Mouse (Mus musculus): ENCODE measurements at regions not wholly inside any gene's neighbourhood (a gene's known extent, or its start where the extent isn't known, plus 50 kb on each side); places are given as distances from the start of the nearest gene placed in this dataset.

DNA sequence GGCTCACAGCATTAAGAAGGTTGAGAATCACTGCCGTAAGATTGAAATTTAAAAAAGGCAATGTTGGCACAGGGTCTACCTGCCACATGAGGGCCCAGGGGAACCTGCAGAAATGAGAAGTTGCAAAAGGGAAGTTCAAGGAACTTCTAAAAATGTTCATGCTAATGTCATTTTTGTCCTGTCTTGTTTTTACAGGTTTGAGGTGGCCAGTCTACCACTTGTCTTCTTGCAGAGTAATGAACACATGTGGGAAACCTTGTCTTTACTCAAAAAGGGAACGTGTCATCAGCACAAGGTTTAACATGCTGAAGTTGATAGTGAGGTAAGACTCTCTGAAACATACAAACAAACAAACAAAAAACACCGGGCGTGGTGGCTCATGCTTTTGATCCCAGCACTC, 71.4 kb upstream of the Nanos1 start:
- Histone ChIP-seq H3K9ac (ENCODE audit: low read length) (no peak overlapping the region), H3K9me3 (replicated peaks; ENCODE audit: control insufficient read depth, low read length) (no peaks in the 10 kb centered on the region), H3K4me2 (ENCODE audit: low read length) (no peak overlapping the region), H3K36me3 (ENCODE audit: control insufficient read depth, insufficient read depth, low read length) (no peaks in the 10 kb centered on the region), H3K4me3 (ENCODE audit: low read depth, low read length) (no peak overlapping the region), H3K27ac (ENCODE audit: low read depth, low read length) (no peak overlapping the region), H3K27me3 (replicated peaks; ENCODE audit: control insufficient read depth, insufficient read depth, low read length) (no peaks in the 10 kb centered on the region), H3K4me1 (ENCODE audit: control insufficient read depth, insufficient read depth, low read length) (no peaks in the 10 kb centered on the region)
- DNase-seq (ENCODE audit: low spot score), result no peak
- 92% methylated on average over 4 of the region's 4 CpGs for WGBS
- no peak for ATAC-seq

DNA sequence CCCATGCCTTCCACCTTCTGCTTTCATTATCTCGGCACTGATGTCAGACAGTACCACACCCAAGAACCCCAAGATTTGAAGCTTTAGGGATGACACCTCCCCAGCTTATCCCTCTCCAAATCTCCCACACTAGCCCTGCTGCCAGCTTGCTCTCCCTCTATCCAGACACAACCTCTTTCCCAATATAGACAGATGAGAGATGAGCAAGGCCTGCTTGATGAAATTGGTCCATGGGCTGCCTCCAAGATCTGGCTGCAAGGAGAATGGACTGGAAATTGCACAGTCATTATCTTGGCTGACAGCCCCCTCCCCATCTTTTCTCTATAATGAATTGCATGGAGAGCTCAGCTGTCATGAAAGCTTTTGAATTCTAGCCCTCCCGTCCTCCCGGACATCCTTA, 73.5 kb upstream of the Nanos1 start:
- H3K36me3 ChIP-seq (ENCODE audit: control insufficient read depth, insufficient read depth, low read length), result no peaks in the 10 kb centered on the region
- H3K27me3 ChIP-seq (replicated peaks; ENCODE audit: control insufficient read depth, insufficient read depth, low read length), result no peaks in the 10 kb centered on the region
- H3K4me3 ChIP-seq (ENCODE audit: low read depth, low read length), result no peak overlapping the region
- no peak overlapping the region for H3K27ac ChIP-seq (ENCODE audit: low read depth, low read length)
- no peaks in the 10 kb centered on the region for H3K4me1 ChIP-seq (ENCODE audit: control insufficient read depth, insufficient read depth, low read length)
- no peaks in the 10 kb centered on the region for H3K9me3 ChIP-seq (replicated peaks; ENCODE audit: control insufficient read depth, low read length)
- peak; percentile 40 for DNase-seq (ENCODE audit: low spot score)
- ATAC-seq, result no peak
- 48% methylated on average over 3 of the region's 3 CpGs for WGBS
- no peak overlapping the region for H3K9ac ChIP-seq (ENCODE audit: low read length)
- no peak overlapping the region for H3K4me2 ChIP-seq (ENCODE audit: low read length)

- H3K27ac ChIP-seq (ENCODE audit: low read depth, low read length), result no peak overlapping the region
- H3K9me3 ChIP-seq (replicated peaks; ENCODE audit: control insufficient read depth, low read length), result no peaks in the 10 kb centered on the region
- H3K36me3 ChIP-seq (ENCODE audit: control insufficient read depth, insufficient read depth, low read length), result no peaks in the 10 kb centered on the region
- ATAC-seq (no peak), DNase-seq (ENCODE audit: low spot score) (no peak)
- no peak overlapping the region for H3K4me2 ChIP-seq (ENCODE audit: low read length)
- no peaks in the 10 kb centered on the region for H3K4me1 ChIP-seq (ENCODE audit: control insufficient read depth, insufficient read depth, low read length)
- WGBS, result 59% methylated on average over 1 of the region's 1 CpGs
- no peak overlapping the region for H3K4me3 ChIP-seq (ENCODE audit: low read depth, low read length)
- no peaks in the 10 kb centered on the region for H3K27me3 ChIP-seq (replicated peaks; ENCODE audit: control insufficient read depth, insufficient read depth, low read length)
- no peak overlapping the region for H3K9ac ChIP-seq (ENCODE audit: low read length)
These were observed 74.3 kb upstream of the Nanos1 start for GRCm38 (mm10) chr19:60681481-60681880.

- 96% methylated on average over 2 of the region's 2 CpGs for WGBS
- H3K4me3 ChIP-seq (ENCODE audit: low read depth, low read length), result no peak overlapping the region
- DNase-seq (ENCODE audit: low spot score), result no peak
- no peaks in the 10 kb centered on the region for H3K36me3 ChIP-seq (ENCODE audit: control insufficient read depth, insufficient read depth, low read length)
- H3K9me3 ChIP-seq (replicated peaks; ENCODE audit: control insufficient read depth, low read length), result no peaks in the 10 kb centered on the region
- no peak overlapping the region for H3K9ac ChIP-seq (ENCODE audit: low read length)
- H3K4me1 ChIP-seq (ENCODE audit: control insufficient read depth, insufficient read depth, low read length), result no peaks in the 10 kb centered on the region
- ATAC-seq, result no peak
- no peak overlapping the region for H3K27ac ChIP-seq (ENCODE audit: low read depth, low read length)
- H3K27me3 ChIP-seq (replicated peaks; ENCODE audit: control insufficient read depth, insufficient read depth, low read length), result no peaks in the 10 kb centered on the region
- no peak overlapping the region for H3K4me2 ChIP-seq (ENCODE audit: low read length)
These were observed 77.6 kb upstream of the Nanos1 start for GRCm38 (mm10) chr19:60678236-60678635.

DNA sequence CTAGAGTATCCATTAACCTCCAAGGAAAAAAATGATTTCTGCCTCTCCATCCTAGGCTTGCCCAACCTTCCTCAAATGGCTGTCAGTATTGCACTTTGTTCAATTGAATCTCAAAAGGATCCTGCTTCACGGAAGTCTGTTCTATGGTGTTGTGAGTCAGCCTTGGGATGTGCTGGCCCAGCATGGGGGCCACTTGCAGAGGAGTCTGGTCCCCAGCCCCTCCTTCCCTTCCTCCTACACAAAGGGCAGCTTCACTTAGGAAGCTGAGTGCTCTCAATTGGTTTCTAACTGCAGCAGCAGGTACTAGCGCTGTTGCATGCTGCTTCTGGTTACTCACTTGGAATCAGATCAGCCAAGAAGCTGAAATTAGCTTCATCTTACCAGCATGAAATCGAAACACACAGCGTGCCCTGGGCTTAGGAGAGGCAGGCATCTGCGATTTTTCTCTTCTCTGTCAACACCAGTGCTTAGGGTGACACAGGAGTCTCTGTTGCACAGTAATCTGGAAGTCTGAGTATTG, 80.8 kb upstream of the Nanos1 start:
- no peaks in the 10 kb centered on the region for H3K4me1 ChIP-seq (ENCODE audit: control insufficient read depth, insufficient read depth, low read length)
- H3K36me3 ChIP-seq (ENCODE audit: control insufficient read depth, insufficient read depth, low read length), result no peaks in the 10 kb centered on the region
- no peak overlapping the region for H3K4me3 ChIP-seq (ENCODE audit: low read depth, low read length)
- H3K27ac ChIP-seq (ENCODE audit: low read depth, low read length), result no peak overlapping the region
- H3K9me3 ChIP-seq (replicated peaks; ENCODE audit: control insufficient read depth, low read length), result no peaks in the 10 kb centered on the region
- no peak for ATAC-seq
- no peak for DNase-seq (ENCODE audit: low spot score)
- no peak overlapping the region for H3K4me2 ChIP-seq (ENCODE audit: low read length)
- H3K27me3 ChIP-seq (replicated peaks; ENCODE audit: control insufficient read depth, insufficient read depth, low read length), result no peaks in the 10 kb centered on the region
- 30% methylated on average over 5 of the region's 5 CpGs for WGBS
- H3K9ac ChIP-seq (ENCODE audit: low read length), result no peak overlapping the region

DNA sequence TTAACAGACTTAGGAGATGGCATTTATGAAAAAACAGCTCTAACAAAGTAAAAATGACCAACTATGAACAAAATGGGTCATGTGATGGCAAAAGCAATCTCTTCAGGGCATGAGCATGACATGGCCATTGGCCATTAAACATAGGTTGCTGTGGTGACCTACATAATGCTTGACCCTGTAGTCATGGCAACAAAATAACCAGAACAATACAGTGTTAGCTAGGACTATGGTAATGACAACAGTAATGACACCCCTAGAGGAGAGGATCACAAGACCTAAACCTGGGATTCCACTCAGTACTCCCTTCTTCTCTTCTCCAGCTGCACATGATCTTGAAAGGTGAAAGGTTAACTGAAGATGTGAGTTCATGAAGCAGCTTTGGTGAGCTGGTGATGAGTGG, 85.0 kb upstream of the Nanos1 start:
- H3K36me3 ChIP-seq (ENCODE audit: control insufficient read depth, insufficient read depth, low read length), result no peaks in the 10 kb centered on the region
- no peaks in the 10 kb centered on the region for H3K4me1 ChIP-seq (ENCODE audit: control insufficient read depth, insufficient read depth, low read length)
- H3K27ac ChIP-seq (ENCODE audit: low read depth, low read length), result no peak overlapping the region
- no peaks in the 10 kb centered on the region for H3K9me3 ChIP-seq (replicated peaks; ENCODE audit: control insufficient read depth, low read length)
- H3K4me3 ChIP-seq (ENCODE audit: low read depth, low read length), result no peak overlapping the region
- H3K4me2 ChIP-seq (ENCODE audit: low read length), result no peak overlapping the region
- H3K27me3 ChIP-seq (replicated peaks; ENCODE audit: control insufficient read depth, insufficient read depth, low read length), result no peaks in the 10 kb centered on the region
- DNase-seq (ENCODE audit: low spot score) (no peak), ATAC-seq (no peak)
- H3K9ac ChIP-seq (ENCODE audit: low read length), result no peak overlapping the region

- Histone ChIP-seq H3K4me2 (ENCODE audit: low read length) (no peak overlapping the region), H3K27me3 (replicated peaks; ENCODE audit: control insufficient read depth, insufficient read depth, low read length) (no peaks in the 10 kb centered on the region), H3K27ac (ENCODE audit: low read depth, low read length) (no peak overlapping the region), H3K4me3 (ENCODE audit: low read depth, low read length) (no peak overlapping the region), H3K36me3 (ENCODE audit: control insufficient read depth, insufficient read depth, low read length) (no peaks in the 10 kb centered on the region), H3K9me3 (replicated peaks; ENCODE audit: control insufficient read depth, low read length) (no peaks in the 10 kb centered on the region), H3K9ac (ENCODE audit: low read length) (no peak overlapping the region), H3K4me1 (ENCODE audit: control insufficient read depth, insufficient read depth, low read length) (no peaks in the 10 kb centered on the region)
- 89% methylated on average over 7 of the region's 7 CpGs for WGBS
- ATAC-seq, result no peak
- DNase-seq (ENCODE audit: low spot score), result no peak
These were observed 85.0 kb upstream of the Cacul1 start for GRCm38 (mm10) chr19:60665842-60666241.

DNA sequence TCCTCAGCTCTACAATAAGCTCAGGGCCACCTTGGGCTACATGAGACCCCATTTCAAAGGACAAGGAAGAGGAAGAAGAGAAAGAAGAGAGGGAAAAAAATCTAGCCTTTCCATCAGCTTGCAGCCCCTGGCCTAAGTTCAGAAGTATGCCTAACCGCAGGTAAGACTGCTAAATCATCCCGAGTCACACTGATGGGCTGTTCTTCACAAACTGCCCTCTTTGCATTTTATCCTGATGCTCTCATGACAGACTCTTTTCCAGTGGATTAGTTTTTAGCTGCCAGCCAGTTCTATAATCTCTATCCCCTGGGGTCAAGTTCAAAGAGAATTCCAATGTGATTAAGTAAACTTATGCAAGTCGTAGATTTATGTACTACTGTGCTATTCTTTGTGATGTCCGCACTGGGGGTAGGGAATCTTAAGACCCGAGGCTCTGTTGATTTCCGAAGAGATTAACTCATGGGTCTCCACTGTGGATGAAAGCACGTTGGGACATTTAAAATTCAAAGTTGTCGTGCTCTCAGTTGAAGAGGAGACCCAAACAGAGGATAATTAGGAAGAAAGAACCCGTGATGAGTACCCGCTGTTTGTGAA, 70.4 kb upstream of the Cacul1 start:
- DNase-seq (ENCODE audit: low spot score) (peak; percentile 24), ATAC-seq (no peak)
- no peak overlapping the region for H3K4me3 ChIP-seq (ENCODE audit: low read depth, low read length)
- H3K36me3 ChIP-seq (ENCODE audit: control insufficient read depth, insufficient read depth, low read length), result no peaks in the 10 kb centered on the region
- H3K9ac ChIP-seq (ENCODE audit: low read length), result no peak overlapping the region
- no peaks in the 10 kb centered on the region for H3K4me1 ChIP-seq (ENCODE audit: control insufficient read depth, insufficient read depth, low read length)
- H3K9me3 ChIP-seq (replicated peaks; ENCODE audit: control insufficient read depth, low read length), result no peaks in the 10 kb centered on the region
- no peak overlapping the region for H3K4me2 ChIP-seq (ENCODE audit: low read length)
- WGBS, result 14% methylated on average over 10 of the region's 10 CpGs
- no peak overlapping the region for H3K27ac ChIP-seq (ENCODE audit: low read depth, low read length)
- H3K27me3 ChIP-seq (replicated peaks; ENCODE audit: control insufficient read depth, insufficient read depth, low read length), result no peaks in the 10 kb centered on the region

DNA sequence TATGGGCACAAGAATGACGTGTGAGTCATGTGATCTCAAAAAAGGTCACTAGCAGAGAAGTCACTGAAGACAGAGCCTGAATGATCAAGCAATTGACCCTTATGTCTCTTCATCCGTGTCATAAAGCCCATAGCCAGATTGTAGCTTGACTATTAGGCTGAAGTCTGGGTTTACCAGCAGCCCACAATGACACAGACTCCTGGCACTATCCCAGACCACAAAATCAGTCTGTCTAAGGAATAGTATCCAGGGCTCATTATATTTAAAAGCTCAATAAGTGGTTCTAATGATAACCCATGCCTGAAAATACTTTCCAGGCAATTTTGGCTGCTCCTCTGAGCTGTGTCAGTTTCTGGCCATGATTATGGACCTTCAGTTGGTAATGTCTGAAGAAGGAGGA, 59.2 kb upstream of the Cacul1 start:
- H3K4me1 ChIP-seq (ENCODE audit: control insufficient read depth, insufficient read depth, low read length), result no peaks in the 10 kb centered on the region
- no peak for ATAC-seq
- no peaks in the 10 kb centered on the region for H3K9me3 ChIP-seq (replicated peaks; ENCODE audit: control insufficient read depth, low read length)
- no peaks in the 10 kb centered on the region for H3K27me3 ChIP-seq (replicated peaks; ENCODE audit: control insufficient read depth, insufficient read depth, low read length)
- no peak overlapping the region for H3K27ac ChIP-seq (ENCODE audit: low read depth, low read length)
- WGBS, result 67% methylated on average over 2 of the region's 2 CpGs
- H3K4me3 ChIP-seq (ENCODE audit: low read depth, low read length), result no peak overlapping the region
- no peak for DNase-seq (ENCODE audit: low spot score)
- H3K4me2 ChIP-seq (ENCODE audit: low read length), result no peak overlapping the region
- no peaks in the 10 kb centered on the region for H3K36me3 ChIP-seq (ENCODE audit: control insufficient read depth, insufficient read depth, low read length)
- H3K9ac ChIP-seq (ENCODE audit: low read length), result no peak overlapping the region
